Mouse (Mus musculus) left cerebral cortex, postnatal 14 days (tissue): Measurements from ENCODE around the gene Tlx3. TPM values are rescaled to one million over a fixed set of nuclear protein-coding genes. Genes with fewer than 3 reads are reported as not detected.
A peak's percentile ranks its signal among the peaks of the same experiment; 100 is the strongest.

Experiments used
- DNase-seq, 2 experiments: peaks; one replicate each; pipeline ENCODE4 v3.0.0; 2021 to 2022; ENCODE audit warnings: low spot score in 2 of 2, mixed read lengths in 1 of 2
- intact Hi-C: fragments of 180-260 bp; cut with DNase I; formaldehyde crosslinking; loops from one replicate; pipeline ENCODE4 v1.15.1; 2025
- long read RNA-seq, 2 experiments: library from polyadenylated mRNA; stranded (forward); transcript quantifications; one replicate each; pipeline ENCODE4 v2.0.0; 2021
- total RNA-seq, 2 experiments: library from RNA; stranded (reverse); gene quantifications; 2 replicates each; pipeline ENCODE4 v1.2.3; 2021

Gene Tlx3
- total RNA-seq: not detected
- long read RNA-seq, experiment 1: 0 reads
- long read RNA-seq, experiment 2: 0 reads

- DNase-seq: peak in 1 of 2 experiments; percentile 9
- intact Hi-C loops: no loop called here
Observed at GRCm38 (mm10) chr11:33203383-33204328, at the start of gene Tlx3. Tlx3 (minus strand) TSS chr11:33203589.

GRCm38 (mm10) chr11:33240295-33240694 is 36.9 kb upstream of the Tlx3 start:
- intact Hi-C loops: no loop called here
- DNase-seq: no peak

- intact Hi-C loops: no loop called here
- DNase-seq: no peak
Observed at GRCm38 (mm10) chr11:33234134-33234533, 30.7 kb upstream of the Tlx3 start.

GRCm38 (mm10) chr11:33232056-33232455 is 28.7 kb upstream of the Tlx3 start:
- intact Hi-C loops: no loop called here
- DNase-seq: no peak

- intact Hi-C loops: no loop called here
- DNase-seq: no peak
Observed at GRCm38 (mm10) chr11:33228186-33228585, 24.8 kb upstream of the Tlx3 start.

- DNase-seq: no peak
- intact Hi-C loops: no loop called here
Observed at GRCm38 (mm10) chr11:33226516-33226915, 23.1 kb upstream of the Tlx3 start.

- peak in 1 of 2 experiments; percentile 15 for DNase-seq
Observed at GRCm38 (mm10) chr11:33221566-33222365, 18.4 kb upstream of the Tlx3 start.

GRCm38 (mm10) chr11:33220763-33221162 is 17.4 kb upstream of the Tlx3 start:
- intact Hi-C loops: no loop called here
- no peak for DNase-seq

More at GRCm38 (mm10) chr11:33221566-33222365, 18.4 kb upstream of the Tlx3 start:
- intact Hi-C loops: no loop called here

- no peak for DNase-seq
- intact Hi-C loops: no loop called here
Observed at GRCm38 (mm10) chr11:33217384-33218079, 14.1 kb upstream of the Tlx3 start.

- intact Hi-C loops: no loop called here
- DNase-seq: no peak
Observed at GRCm38 (mm10) chr11:33207411-33207810, 4.0 kb upstream of the Tlx3 start.

GRCm38 (mm10) chr11:33204966-33205365 is 1.6 kb upstream of the Tlx3 start:
- intact Hi-C loops: no loop called here
- no peak for DNase-seq

GRCm38 (mm10) chr11:33204329-33204705 is 928 bp upstream of the Tlx3 start:
- intact Hi-C loops: no loop called here
- no peak for DNase-seq

GRCm38 (mm10) chr11:33202972-33203371 is 417 bp downstream of the Tlx3 start:
- intact Hi-C loops: no loop called here
- DNase-seq: no peak

GRCm38 (mm10) chr11:33202296-33202695 is 1.1 kb downstream of the Tlx3 start:
- intact Hi-C loops: no loop called here
- DNase-seq: no peak

- DNase-seq: no peak
- intact Hi-C loops: no loop called here
Observed at GRCm38 (mm10) chr11:33201626-33202010, 1.8 kb downstream of the Tlx3 start.

GRCm38 (mm10) chr11:33200764-33201625 is 2.4 kb downstream of the Tlx3 start:
- no peak for DNase-seq
- intact Hi-C loops: no loop called here

GRCm38 (mm10) chr11:33199906-33200763 is 3.3 kb downstream of the Tlx3 start:
- intact Hi-C loops: no loop called here
- DNase-seq: no peak

GRCm38 (mm10) chr11:33199117-33199514 is 4.3 kb downstream of the Tlx3 start:
- intact Hi-C loops: no loop called here
- DNase-seq: no peak
